Mouse (Mus musculus): Measurements from ENCODE around the gene Tnpo2. TPM values are rescaled to one million over a fixed set of nuclear protein-coding genes. Genes with fewer than 3 reads are reported as not detected.

Gene Tnpo2
- polyA plus RNA-seq, 1 experiment from 2014 or later: 72.8 TPM

GRCm38 (mm10) chr8:85088771-85089170 lies 52.1 kb downstream of the Tnpo2 start:
- no peak for ATAC-seq
- Histone ChIP-seq H3K4me2 (ENCODE audit: low read length) (no peak overlapping the region), H3K36me3 (ENCODE audit: control insufficient read depth, insufficient read depth) (peaks cover 4% of the 10 kb centered on the region; the same call in 1 of the 2 replicates), H3K4me1 (replicated peaks; ENCODE audit: control insufficient read depth, insufficient read depth, low read length) (peaks cover 4% of the 10 kb centered on the region), H3K9me3 (ENCODE audit: control insufficient read depth, low read length) (no peaks in the 10 kb centered on the region), H3K27ac (ENCODE audit: low read length) (no peak overlapping the region), H3K27me3 (replicated peaks; ENCODE audit: control insufficient read depth, insufficient read depth, low read length) (no peaks in the 10 kb centered on the region), H3K4me3 (replicated peaks; ENCODE audit: low read length) (no peak overlapping the region), H3K9ac (replicated peaks; ENCODE audit: low read depth, low read length) (no peak overlapping the region)
- 72% methylated on average over 2 of the region's 2 CpGs for WGBS

- no peak overlapping the region for H3K4me3 ChIP-seq (replicated peaks; ENCODE audit: low read length)
These were observed 54.1 kb downstream of the Tnpo2 start for GRCm38 (mm10) chr8:85090856-85091255.

GRCm38 (mm10) chr8:85091526-85092090 lies 54.9 kb downstream of the Tnpo2 start:
- no peak overlapping the region for H3K27ac ChIP-seq (ENCODE audit: low read length)
- H3K9me3 ChIP-seq (ENCODE audit: control insufficient read depth, low read length): no peaks in the 10 kb centered on the region
- no peaks in the 10 kb centered on the region for H3K4me1 ChIP-seq (replicated peaks; ENCODE audit: control insufficient read depth, insufficient read depth, low read length)
- H3K9ac ChIP-seq (replicated peaks; ENCODE audit: low read depth, low read length): no peak overlapping the region
- 35% methylated on average over 21 of the region's 21 CpGs for WGBS
- no peaks in the 10 kb centered on the region for H3K27me3 ChIP-seq (replicated peaks; ENCODE audit: control insufficient read depth, insufficient read depth, low read length)
- no peak for ATAC-seq
- H3K4me2 ChIP-seq (ENCODE audit: low read length): no peak overlapping the region
- peaks cover 3% of the 10 kb centered on the region; the same call in 1 of the 2 replicates for H3K36me3 ChIP-seq (ENCODE audit: control insufficient read depth, insufficient read depth)
- no peak overlapping the region for H3K4me3 ChIP-seq (replicated peaks; ENCODE audit: low read length)

More at GRCm38 (mm10) chr8:85090856-85091255, 54.1 kb downstream of the Tnpo2 start:
- Histone ChIP-seq H3K36me3 (ENCODE audit: control insufficient read depth, insufficient read depth) (peaks cover 2% of the 10 kb centered on the region; the same call in 1 of the 2 replicates), H3K9me3 (ENCODE audit: control insufficient read depth, low read length) (no peaks in the 10 kb centered on the region), H3K27me3 (replicated peaks; ENCODE audit: control insufficient read depth, insufficient read depth, low read length) (no peaks in the 10 kb centered on the region), H3K4me2 (ENCODE audit: low read length) (no peak overlapping the region), H3K9ac (replicated peaks; ENCODE audit: low read depth, low read length) (no peak overlapping the region), H3K4me1 (replicated peaks; ENCODE audit: control insufficient read depth, insufficient read depth, low read length) (no peaks in the 10 kb centered on the region), H3K27ac (ENCODE audit: low read length) (no peak overlapping the region)
- 94% methylated on average over 11 of the region's 11 CpGs for WGBS
- ATAC-seq: no peak

- peaks cover 15% of the 10 kb centered on the region for H3K36me3 ChIP-seq (ENCODE audit: control insufficient read depth, insufficient read depth)
- H3K4me2 ChIP-seq (ENCODE audit: low read length): no peak overlapping the region
- no peaks in the 10 kb centered on the region for H3K4me1 ChIP-seq (replicated peaks; ENCODE audit: control insufficient read depth, insufficient read depth, low read length)
- WGBS: 95% methylated on average over 13 of the region's 13 CpGs
- H3K4me3 ChIP-seq (replicated peaks; ENCODE audit: low read length): no peak overlapping the region
- no peak overlapping the region for H3K9ac ChIP-seq (replicated peaks; ENCODE audit: low read depth, low read length)
- H3K9me3 ChIP-seq (ENCODE audit: control insufficient read depth, low read length): no peaks in the 10 kb centered on the region
- ATAC-seq: no peak
- H3K27ac ChIP-seq (ENCODE audit: low read length): no peak overlapping the region
- H3K27me3 ChIP-seq (replicated peaks; ENCODE audit: control insufficient read depth, insufficient read depth, low read length): no peaks in the 10 kb centered on the region
These were observed 58.3 kb downstream of the Tnpo2 start for GRCm38 (mm10) chr8:85095051-85095450.

GRCm38 (mm10) chr8:85095566-85095965 lies 58.9 kb downstream of the Tnpo2 start:
- WGBS: 96% methylated on average over 7 of the region's 7 CpGs
- no peak for ATAC-seq
- Histone ChIP-seq H3K4me2 (ENCODE audit: low read length) (no peak overlapping the region), H3K9me3 (ENCODE audit: control insufficient read depth, low read length) (no peaks in the 10 kb centered on the region), H3K27ac (ENCODE audit: low read length) (no peak overlapping the region), H3K4me1 (replicated peaks; ENCODE audit: control insufficient read depth, insufficient read depth, low read length) (no peaks in the 10 kb centered on the region), H3K4me3 (replicated peaks; ENCODE audit: low read length) (no peak overlapping the region), H3K36me3 (ENCODE audit: control insufficient read depth, insufficient read depth) (peaks cover 15% of the 10 kb centered on the region), H3K9ac (replicated peaks; ENCODE audit: low read depth, low read length) (no peak overlapping the region), H3K27me3 (replicated peaks; ENCODE audit: control insufficient read depth, insufficient read depth, low read length) (no peaks in the 10 kb centered on the region)

GRCm38 (mm10) chr8:85096196-85096595 lies 59.5 kb downstream of the Tnpo2 start:
- ATAC-seq: no peak
- Histone ChIP-seq H3K9ac (replicated peaks; ENCODE audit: low read depth, low read length) (no peak overlapping the region), H3K4me1 (replicated peaks; ENCODE audit: control insufficient read depth, insufficient read depth, low read length) (no peaks in the 10 kb centered on the region), H3K36me3 (ENCODE audit: control insufficient read depth, insufficient read depth) (peaks cover 15% of the 10 kb centered on the region), H3K4me3 (replicated peaks; ENCODE audit: low read length) (no peak overlapping the region), H3K27ac (ENCODE audit: low read length) (no peak overlapping the region), H3K9me3 (ENCODE audit: control insufficient read depth, low read length) (no peaks in the 10 kb centered on the region), H3K27me3 (replicated peaks; ENCODE audit: control insufficient read depth, insufficient read depth, low read length) (no peaks in the 10 kb centered on the region), H3K4me2 (ENCODE audit: low read length) (no peak overlapping the region)
- 94% methylated on average over 16 of the region's 16 CpGs for WGBS

- H3K27ac ChIP-seq (ENCODE audit: low read length): no peak overlapping the region
- 90% methylated on average over 4 of the region's 4 CpGs for WGBS
These were observed 60.1 kb downstream of the Tnpo2 start for GRCm38 (mm10) chr8:85096850-85097249.

GRCm38 (mm10) chr8:85100076-85100665 lies 63.5 kb downstream of the Tnpo2 start:
- no peak overlapping the region for H3K9ac ChIP-seq (replicated peaks; ENCODE audit: low read depth, low read length)
- H3K4me1 ChIP-seq (replicated peaks; ENCODE audit: control insufficient read depth, insufficient read depth, low read length): no peaks in the 10 kb centered on the region
- H3K27me3 ChIP-seq (replicated peaks; ENCODE audit: control insufficient read depth, insufficient read depth, low read length): no peaks in the 10 kb centered on the region
- 86% methylated on average over 4 of the region's 4 CpGs for WGBS
- H3K4me2 ChIP-seq (ENCODE audit: low read length): no peak overlapping the region
- H3K36me3 ChIP-seq (ENCODE audit: control insufficient read depth, insufficient read depth): peaks cover 15% of the 10 kb centered on the region
- H3K4me3 ChIP-seq (replicated peaks; ENCODE audit: low read length): no peak overlapping the region
- ATAC-seq: no peak
- H3K9me3 ChIP-seq (ENCODE audit: control insufficient read depth, low read length): no peaks in the 10 kb centered on the region
- no peak overlapping the region for H3K27ac ChIP-seq (ENCODE audit: low read length)

More at GRCm38 (mm10) chr8:85096850-85097249, 60.1 kb downstream of the Tnpo2 start:
- Histone ChIP-seq H3K9ac (replicated peaks; ENCODE audit: low read depth, low read length) (no peak overlapping the region), H3K27me3 (replicated peaks; ENCODE audit: control insufficient read depth, insufficient read depth, low read length) (no peaks in the 10 kb centered on the region), H3K4me1 (replicated peaks; ENCODE audit: control insufficient read depth, insufficient read depth, low read length) (no peaks in the 10 kb centered on the region), H3K4me3 (replicated peaks; ENCODE audit: low read length) (no peak overlapping the region), H3K36me3 (ENCODE audit: control insufficient read depth, insufficient read depth) (peaks cover 15% of the 10 kb centered on the region), H3K4me2 (ENCODE audit: low read length) (no peak overlapping the region), H3K9me3 (ENCODE audit: control insufficient read depth, low read length) (no peaks in the 10 kb centered on the region)
- no peak for ATAC-seq

All from forebrain, embryonic 16.5 days (tissue).